Mouse (Mus musculus) limb, embryonic 12.5 days (tissue): ENCODE results near the gene Zfr2. TPM values are rescaled to one million over a fixed set of nuclear protein-coding genes. Genes with fewer than 3 reads are reported as not detected.

Experiments
- ATAC-seq: fragments of 200-750 bp; cut with Nextera tagmentation; 2 replicates; pipeline ENCODE4 v1.8.0; 2017; ENCODE audit warnings: low read depth, moderate TSS enrichment; ENCODE audit not compliant: insufficient number of reproducible peaks, insufficient read depth, low FRiP score, low TSS enrichment
- H3K27ac ChIP-seq: fragments of 300-500 bp; sonication (generic); 2 replicates; pipeline ENCODE4 v1.5.1; 2016; ENCODE audit warnings: mild to moderate bottlenecking, moderate library complexity
- H3K27me3 ChIP-seq: fragments of 300-500 bp; sonication (generic); 2 replicates; pipeline ENCODE4 v1.6.1; 2016; ENCODE audit warnings: mild to moderate bottlenecking, moderate library complexity
- H3K36me3 ChIP-seq: fragments of 300-500 bp; sonication (generic); 2 replicates; pipeline ENCODE4 v1.6.1; 2016; ENCODE audit warnings: mild to moderate bottlenecking, moderate library complexity
- H3K4me1 ChIP-seq: fragments of 300-500 bp; sonication (generic); replicated peaks from 2 replicates; pipeline ENCODE4 v1.6.1; 2016
- H3K4me2 ChIP-seq: fragments of 300-500 bp; sonication (generic); 2 replicates; pipeline ENCODE4 v1.6.1; 2016; ENCODE audit warnings: mild to moderate bottlenecking, moderate library complexity
- H3K4me3 ChIP-seq: fragments of 300-500 bp; sonication (generic); replicated peaks from 2 replicates; pipeline ENCODE4 v1.5.1; 2016; ENCODE audit warnings: mild to moderate bottlenecking
- H3K9ac ChIP-seq: fragments of 300-500 bp; sonication (generic); replicated peaks from 2 replicates; pipeline ENCODE4 v1.6.1; 2016; ENCODE audit warnings: mild to moderate bottlenecking, moderate library complexity
- H3K9me3 ChIP-seq: fragments of 300-500 bp; sonication (generic); 2 replicates; pipeline ENCODE4 v1.6.1; 2016; ENCODE audit warnings: mild to moderate bottlenecking, moderate library complexity
- WGBS: fragments of 180-500 bp; shearing (Covaris S2); methylation state at CpG from one replicate; pipeline ENCODE4 v1.1.7; 2016; 5-methylcytosine and 5-hydroxymethylcytosine counted together
- polyA plus RNA-seq: library from polyadenylated mRNA; unstranded; fragments of >200 nt; fragmentation: Nextera tagmentation; extraction: Ambion mirVana; gene quantifications from 2 replicates; pipeline ENCODE4 v1.2.1, GENCODE M21; 2016

The Zfr2 gene
- polyA plus RNA-seq, 1 experiment from 2014 or later = 9.9 TPM

GRCm38 (mm10) chr10:81252424-81253419 lies 19.8 kb downstream of the Zfr2 start, which contains the start of gene Matk:
Gene Matk, plus strand, starts transcription at chr10:81252935.
- Histone ChIP-seq H3K27ac (no peak within 1 kb of the TSS), H3K4me1 (peaks cover 16% of the 10 kb centered on the region), H3K9me3 (no peaks in the 10 kb centered on the region; the same call in 1 of the 2 replicates), H3K4me3 (peak within 1 kb of the TSS; percentile 32), H3K36me3 (no peaks in the 10 kb centered on the region), H3K9ac (no peak within 1 kb of the TSS), H3K4me2 (peak within 1 kb of the TSS; percentile 54), H3K27me3 (peaks cover 76% of the 10 kb centered on the region)
- ATAC-seq = no peak
- WGBS = 11% methylated on average over 44 of the region's 44 CpGs

DNA sequence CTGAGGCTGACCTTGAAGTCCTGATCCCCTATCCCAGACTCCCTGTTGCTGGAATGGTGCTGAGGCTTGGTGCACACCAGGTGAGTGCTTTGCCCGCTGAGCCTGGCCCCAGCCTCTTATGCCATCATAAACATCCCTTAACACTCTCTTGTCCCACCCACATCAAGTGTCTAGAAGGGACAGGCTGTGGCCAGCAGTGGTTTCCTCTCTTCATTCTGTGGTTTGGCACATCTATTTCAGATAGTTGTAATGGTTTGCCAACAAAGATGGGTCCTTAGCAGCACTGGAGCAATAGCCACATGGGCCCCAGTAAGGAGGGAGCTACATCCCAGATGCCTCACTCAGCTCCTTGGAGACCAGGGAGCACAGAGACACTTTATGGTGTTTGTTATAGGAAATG lies 21.9 kb downstream of the Zfr2 start:
- 71% methylated on average over 1 of the region's 1 CpGs for WGBS
- ATAC-seq = no peak

GRCm38 (mm10) chr10:81257158-81258039 lies 24.4 kb downstream of the Zfr2 start:
- H3K36me3 ChIP-seq = peaks cover 15% of the 10 kb centered on the region
- H3K4me1 ChIP-seq = peaks cover 24% of the 10 kb centered on the region
- peaks cover 85% of the 10 kb centered on the region for H3K27me3 ChIP-seq
- peak overlapping the region; percentile 50 for H3K4me3 ChIP-seq
- H3K9me3 ChIP-seq = peaks cover 8% of the 10 kb centered on the region; the same call in 1 of the 2 replicates
- no peak for ATAC-seq
- peak overlapping the region; percentile 55 for H3K9ac ChIP-seq
- peak overlapping the region; percentile 74 for H3K4me2 ChIP-seq
- WGBS = 2% methylated on average over 62 of the region's 62 CpGs
- no peak overlapping the region for H3K27ac ChIP-seq

More for the DNA sequence above, 21.9 kb downstream of the Zfr2 start:
- H3K27me3 ChIP-seq = peaks cover 94% of the 10 kb centered on the region
- no peak overlapping the region for H3K4me3 ChIP-seq
- H3K36me3 ChIP-seq = no peaks in the 10 kb centered on the region
- H3K4me2 ChIP-seq = no peak overlapping the region
- peaks cover 27% of the 10 kb centered on the region for H3K4me1 ChIP-seq
- H3K27ac ChIP-seq = no peak overlapping the region
- H3K9me3 ChIP-seq = no peaks in the 10 kb centered on the region; the same call in 1 of the 2 replicates
- no peak overlapping the region for H3K9ac ChIP-seq

GRCm38 (mm10) chr10:81259225-81259884 lies 26.4 kb downstream of the Zfr2 start:
- ATAC-seq = no peak
- Histone ChIP-seq H3K27me3 (peaks cover 66% of the 10 kb centered on the region), H3K4me3 (no peak overlapping the region), H3K27ac (no peak overlapping the region), H3K9ac (no peak overlapping the region; the same call in 1 of the 2 replicates), H3K4me1 (peaks cover 16% of the 10 kb centered on the region), H3K9me3 (peaks cover 8% of the 10 kb centered on the region; the same call in 1 of the 2 replicates), H3K4me2 (no peak overlapping the region), H3K36me3 (peaks cover 35% of the 10 kb centered on the region)
- 39% methylated on average over 21 of the region's 21 CpGs for WGBS

DNA sequence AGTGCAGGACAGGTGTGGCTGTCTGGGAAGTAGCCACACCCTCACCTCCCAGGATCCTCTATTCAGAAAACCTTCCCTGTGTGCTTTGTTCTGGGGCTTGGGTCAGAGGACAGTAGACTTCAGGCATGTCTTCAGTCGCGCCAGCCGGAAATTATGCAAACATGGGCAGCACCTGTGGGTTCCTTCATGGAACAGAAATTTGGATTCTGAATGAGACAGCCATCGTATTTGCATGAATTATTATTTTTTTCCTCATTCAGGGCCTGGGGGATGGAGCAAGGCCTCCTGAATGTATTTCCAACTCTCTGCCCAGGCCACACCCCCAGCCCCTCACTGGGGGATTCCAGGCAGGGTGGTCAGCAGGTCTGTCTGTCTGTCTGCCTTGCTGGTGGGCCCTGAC lies 28.1 kb downstream of the Zfr2 start:
- H3K9me3 ChIP-seq = peaks cover 8% of the 10 kb centered on the region; the same call in 1 of the 2 replicates
- 87% methylated on average over 4 of the region's 4 CpGs for WGBS
- no peak overlapping the region for H3K4me2 ChIP-seq
- ATAC-seq = no peak
- H3K4me3 ChIP-seq = no peak overlapping the region
- H3K27ac ChIP-seq = no peak overlapping the region
- H3K4me1 ChIP-seq = peaks cover 22% of the 10 kb centered on the region
- H3K27me3 ChIP-seq = peaks cover 50% of the 10 kb centered on the region
- H3K9ac ChIP-seq = no peak overlapping the region
- H3K36me3 ChIP-seq = peaks cover 47% of the 10 kb centered on the region

DNA sequence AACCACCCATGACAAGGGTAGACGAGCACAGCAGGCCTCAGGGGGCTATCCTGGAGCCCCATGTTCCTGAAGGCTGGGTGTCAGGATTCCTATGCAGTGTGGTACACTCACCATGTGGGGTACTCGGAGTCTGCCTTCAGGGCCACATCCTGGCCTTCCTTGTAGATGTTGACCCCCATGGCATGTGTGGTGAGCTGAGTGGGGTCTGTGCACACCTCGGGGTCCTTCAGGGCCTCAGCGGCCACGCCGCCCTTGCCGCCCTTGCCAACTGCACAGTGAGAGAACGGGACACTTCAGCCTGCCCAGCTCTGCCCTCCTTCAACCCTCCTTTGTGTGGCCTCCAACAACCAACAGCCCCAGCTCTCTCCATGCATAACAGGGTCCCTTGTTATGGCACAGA lies 32.6 kb downstream of the Zfr2 start:
- no peak overlapping the region; the same call in 1 of the 2 replicates for H3K9ac ChIP-seq

DNA sequence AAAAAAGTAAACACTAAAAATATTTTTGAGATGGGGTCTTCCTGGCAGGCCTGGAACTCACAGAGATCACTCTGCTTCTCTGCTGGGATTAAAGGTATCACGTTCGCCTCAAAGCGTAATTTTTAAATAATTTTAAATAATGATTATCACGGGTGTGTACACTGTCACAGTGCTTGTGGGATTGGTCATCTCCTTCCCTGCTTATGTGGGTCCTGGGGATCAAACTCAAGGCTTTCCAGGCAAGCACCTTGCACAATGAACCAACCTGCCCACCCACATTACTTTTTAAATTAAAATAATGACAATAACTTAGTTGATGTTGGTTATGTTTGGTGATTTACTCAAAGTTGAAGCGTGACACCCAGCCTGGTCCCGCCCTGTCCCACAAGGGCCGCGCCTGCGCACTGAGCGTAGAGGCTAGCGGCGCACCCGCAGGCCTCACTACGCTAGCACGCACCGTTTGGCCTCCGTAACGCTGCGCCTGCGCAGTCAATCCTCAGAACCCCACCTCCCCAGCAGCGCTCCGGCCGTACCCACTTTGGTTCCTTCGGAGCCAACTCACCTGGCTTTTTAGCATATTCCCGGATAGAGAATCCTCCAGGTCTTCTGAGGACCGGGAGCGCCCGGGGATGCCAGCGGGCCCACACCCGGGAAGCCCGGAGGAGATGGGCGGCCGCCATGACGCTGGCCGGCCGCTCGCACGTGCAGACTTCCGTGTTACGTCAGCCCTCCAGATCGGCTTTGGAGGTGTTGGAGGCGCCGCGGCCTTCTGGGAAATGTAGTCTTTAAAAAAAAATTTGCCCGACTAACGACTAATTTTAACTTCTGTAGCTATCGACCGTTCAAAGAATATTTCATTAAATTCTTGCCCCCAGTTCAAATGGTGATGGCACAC lies 33.5 kb downstream of the Zfr2 start, which contains the start of the genes Mrpl54 and Apba3:
Mrpl54 (minus strand) TSS at position 724 of the 895 bp plus-strand sequence.
Apba3 (plus strand) TSS at position 750 of the 895 bp plus-strand sequence.
- Histone ChIP-seq H3K27ac (peak within 1 kb of the TSS; percentile 85), H3K4me2 (peak within 1 kb of the TSS; percentile 76), H3K27me3 (no peaks in the 10 kb centered on the region), H3K36me3 (peaks cover 63% of the 10 kb centered on the region), H3K4me1 (peaks cover 16% of the 10 kb centered on the region), H3K9ac (peak within 1 kb of the TSS; percentile 69), H3K9me3 (no peaks in the 10 kb centered on the region), H3K4me3 (peak within 1 kb of the TSS; percentile 52)
- peak; percentile 91 for ATAC-seq
- WGBS = under 1% methylated on average over 48 of the region's 48 CpGs

More for the DNA sequence above, 32.6 kb downstream of the Zfr2 start:
- Histone ChIP-seq H3K4me1 (peaks cover 16% of the 10 kb centered on the region), H3K4me3 (peak overlapping the region; percentile 52), H3K27ac (no peak overlapping the region), H3K27me3 (peaks cover 4% of the 10 kb centered on the region), H3K36me3 (peaks cover 60% of the 10 kb centered on the region), H3K4me2 (peak overlapping the region; percentile 63), H3K9me3 (peaks cover 3% of the 10 kb centered on the region; the same call in 1 of the 2 replicates)
- 97% methylated on average over 8 of the region's 8 CpGs for WGBS
- no peak for ATAC-seq

- peak; percentile 50; the same call in 1 of the 2 replicates for ATAC-seq
- peak overlapping the region; percentile 52 for H3K4me3 ChIP-seq
- H3K4me2 ChIP-seq = peak overlapping the region; percentile 76
- no peaks in the 10 kb centered on the region for H3K9me3 ChIP-seq
- H3K4me1 ChIP-seq = peaks cover 16% of the 10 kb centered on the region
- H3K36me3 ChIP-seq = peaks cover 63% of the 10 kb centered on the region
- H3K27ac ChIP-seq = no peak overlapping the region
- peak overlapping the region; percentile 66 for H3K9ac ChIP-seq
- H3K27me3 ChIP-seq = no peaks in the 10 kb centered on the region
- WGBS = 4% methylated on average over 23 of the region's 23 CpGs
Measured at GRCm38 (mm10) chr10:81268056-81268455, 35.1 kb downstream of the Zfr2 start.

DNA sequence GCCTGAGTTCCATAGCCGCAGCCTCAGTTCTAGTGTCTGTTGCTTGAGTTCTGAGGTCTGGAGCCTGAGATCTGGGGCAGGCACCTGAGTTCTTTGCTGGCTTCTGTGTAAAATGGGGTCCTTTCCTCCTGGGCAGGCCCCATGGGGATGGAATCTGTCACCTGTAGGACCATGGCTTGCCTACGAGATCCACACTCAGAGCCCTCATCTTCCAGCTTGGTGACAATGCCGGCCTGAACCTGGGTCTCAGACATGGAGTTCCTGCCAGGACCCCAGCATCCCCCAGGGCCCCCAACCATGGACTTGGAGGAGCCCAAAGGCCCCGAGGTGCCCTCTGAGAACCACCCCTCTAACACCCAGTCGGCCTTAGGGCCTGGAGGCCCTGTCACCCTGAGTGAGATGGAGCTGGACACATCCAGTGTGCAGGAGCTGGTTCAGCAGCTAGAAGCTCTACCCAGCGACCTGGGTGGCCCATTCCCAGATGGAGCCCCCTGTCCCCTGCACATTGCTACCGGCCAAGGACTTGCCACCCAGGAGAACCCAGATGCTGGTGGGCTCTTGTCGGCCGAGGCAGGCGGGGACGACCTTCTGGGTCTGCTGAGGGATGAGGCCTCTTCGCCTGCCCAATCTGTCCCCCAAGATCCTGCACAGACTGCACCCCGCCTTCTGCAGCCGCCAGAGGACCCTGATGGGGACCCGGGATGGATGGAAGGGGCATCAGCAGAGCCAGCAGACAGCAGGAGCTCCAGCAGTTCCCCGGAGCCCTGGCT lies 35.9 kb downstream of the Zfr2 start:
- no peaks in the 10 kb centered on the region for H3K27me3 ChIP-seq
- H3K4me1 ChIP-seq = peaks cover 16% of the 10 kb centered on the region
- peak overlapping the region; percentile 52 for H3K4me3 ChIP-seq
- 82% methylated on average over 16 of the region's 16 CpGs for WGBS
- peaks cover 63% of the 10 kb centered on the region for H3K36me3 ChIP-seq
- peak overlapping the region; percentile 66 for H3K9ac ChIP-seq
- ATAC-seq = no peak
- no peak overlapping the region for H3K27ac ChIP-seq
- H3K9me3 ChIP-seq = no peaks in the 10 kb centered on the region
- H3K4me2 ChIP-seq = peak overlapping the region; percentile 76
